Mouse (Mus musculus) retina, embryonic 14.5 days (tissue): Measurements from ENCODE around the gene Pax8.
A peak's percentile ranks its signal among the peaks of the same experiment; 100 is the strongest.

Experiments
- DNase-seq: peaks from one replicate; pipeline ENCODE4 v3.0.0-alpha.2; 2015; ENCODE audit warnings: low spot score

Gene Pax8

DNA sequence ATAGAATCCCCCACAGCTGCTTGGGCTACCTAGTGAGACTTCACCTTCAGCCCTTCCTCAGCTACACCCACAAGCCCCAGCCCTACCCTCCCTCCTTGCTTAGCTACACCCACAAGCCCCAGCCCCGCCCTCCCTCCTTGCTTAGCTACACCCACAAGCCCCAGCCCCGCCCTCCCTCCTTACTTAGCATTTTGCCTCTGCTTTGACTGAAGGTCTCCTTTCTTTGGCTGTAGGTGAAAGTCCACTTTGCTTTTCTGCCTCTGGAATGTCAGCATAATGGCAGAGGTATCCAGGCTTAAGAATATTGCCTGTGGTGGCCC lies 14.6 kb downstream of the Pax8 start:
- DNase-seq, result no peak

DNA sequence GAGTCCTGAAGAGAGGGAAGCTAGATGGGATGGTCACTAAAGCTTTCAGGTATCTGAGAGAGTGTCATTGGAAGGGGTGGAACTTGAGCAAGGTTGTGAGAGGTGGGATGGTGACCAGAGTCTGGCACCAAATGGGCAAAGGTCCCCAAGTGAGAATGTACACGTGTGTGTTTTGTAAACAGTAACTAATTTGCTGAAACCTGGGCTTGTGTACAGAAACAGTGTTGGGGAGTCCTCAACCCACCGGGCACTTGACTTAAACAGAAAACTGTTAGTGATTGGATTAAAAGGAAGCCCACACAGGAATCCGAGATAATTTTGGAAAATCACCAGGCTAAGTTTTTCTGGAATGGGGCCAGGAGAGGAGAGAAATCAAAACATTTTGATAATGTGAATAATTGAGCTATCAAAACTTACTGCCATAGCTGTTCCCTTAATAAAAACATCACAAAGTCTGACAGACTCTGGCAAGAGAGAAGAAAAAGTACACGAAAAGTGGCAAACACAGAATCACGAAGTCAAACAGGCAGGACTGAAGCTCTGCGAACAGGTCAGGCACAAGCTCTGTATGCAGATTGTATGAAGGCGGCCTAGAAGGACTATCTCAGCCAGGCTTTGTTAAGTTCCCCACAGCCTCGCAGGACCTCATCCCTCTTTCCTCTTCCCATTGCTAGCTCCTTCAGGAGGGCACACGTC lies 15.1 kb downstream of the Pax8 start:
- no peak for DNase-seq

DNA sequence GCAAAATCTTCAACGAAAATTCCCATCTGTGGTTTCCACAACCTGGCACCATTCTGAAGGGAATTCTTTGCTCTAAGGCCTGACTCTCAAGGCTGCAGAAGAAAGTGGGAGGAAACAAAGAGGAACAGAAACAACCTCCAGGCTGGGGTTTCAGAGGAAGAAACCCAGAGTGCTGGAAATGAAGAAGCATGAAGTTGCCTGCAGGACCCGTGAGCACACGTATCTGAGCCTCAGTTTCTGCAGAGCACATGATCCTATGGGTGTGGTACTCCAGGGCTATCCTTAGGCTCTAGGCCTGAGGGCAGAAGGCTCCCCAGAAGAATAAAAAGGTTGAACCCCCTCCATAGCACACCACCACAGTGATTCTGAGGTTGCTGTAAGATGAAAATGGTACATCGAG lies 18.6 kb downstream of the Pax8 start:
- no peak for DNase-seq

DNA sequence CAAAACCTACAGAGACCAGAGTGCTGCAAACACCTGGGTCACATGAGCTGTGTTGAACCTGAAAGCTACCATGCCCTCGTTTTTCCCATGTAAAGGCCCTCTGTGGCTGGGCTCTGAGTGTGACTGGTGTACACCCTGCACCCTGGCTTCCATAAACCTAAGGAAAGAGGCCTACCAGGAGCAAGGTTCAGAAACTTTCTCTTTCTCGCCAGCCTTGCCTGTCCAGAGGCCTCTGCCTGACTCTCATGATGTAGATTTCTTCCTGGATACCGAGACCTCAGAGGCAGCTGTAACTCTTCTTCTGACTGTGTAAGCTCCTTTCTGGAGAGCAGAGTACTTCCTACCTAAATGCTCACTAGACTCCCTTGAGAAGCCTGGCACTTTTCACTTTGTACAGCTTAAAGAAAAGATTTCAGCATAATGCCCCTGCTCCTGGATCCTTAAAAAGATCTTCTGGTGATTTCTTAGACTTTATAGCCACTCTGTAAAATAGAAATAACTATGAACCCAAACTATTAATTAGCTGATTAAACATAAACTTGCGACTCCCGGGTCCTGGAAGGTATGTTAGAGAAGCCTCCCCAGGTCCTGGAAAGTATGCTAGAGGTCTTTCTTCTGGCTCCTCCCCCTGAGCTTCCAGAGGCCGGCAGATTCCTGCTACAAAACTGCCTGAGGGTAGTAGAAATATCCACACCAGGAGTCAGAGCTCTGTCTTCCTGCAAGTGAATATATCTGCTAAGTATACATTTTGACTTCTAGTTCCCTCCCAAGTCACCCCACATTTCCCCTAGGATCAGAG lies 20.1 kb downstream of the Pax8 start:
- DNase-seq, result no peak

DNA sequence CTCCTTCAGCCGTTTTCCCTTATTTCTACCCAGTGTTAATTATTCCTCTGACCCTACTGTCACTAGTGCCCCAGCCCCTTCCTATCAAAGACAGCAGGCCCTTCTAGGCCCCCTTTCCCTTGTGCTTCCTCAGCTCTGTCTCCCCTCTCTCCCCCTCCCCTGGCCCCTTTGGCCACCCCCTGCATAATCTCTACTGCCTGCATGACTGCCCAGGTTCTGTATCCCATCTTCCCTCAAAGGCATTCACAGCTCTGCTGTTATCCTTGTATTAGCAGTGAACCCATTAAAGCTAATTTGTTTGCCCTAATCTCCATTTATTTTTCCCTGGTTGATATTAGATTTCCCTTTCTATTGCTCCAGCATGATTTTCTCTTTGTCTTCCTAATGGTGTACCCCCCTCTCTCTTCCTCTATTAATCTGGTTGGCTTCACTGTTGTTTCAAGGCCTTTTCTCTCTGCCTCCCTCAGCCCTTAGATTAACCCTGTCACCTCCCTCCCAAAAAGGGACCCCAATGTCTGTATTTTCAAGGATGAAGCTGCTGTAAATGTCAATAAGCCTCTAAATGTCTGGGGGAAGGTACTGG lies 20.9 kb downstream of the Pax8 start:
- DNase-seq, result no peak

DNA sequence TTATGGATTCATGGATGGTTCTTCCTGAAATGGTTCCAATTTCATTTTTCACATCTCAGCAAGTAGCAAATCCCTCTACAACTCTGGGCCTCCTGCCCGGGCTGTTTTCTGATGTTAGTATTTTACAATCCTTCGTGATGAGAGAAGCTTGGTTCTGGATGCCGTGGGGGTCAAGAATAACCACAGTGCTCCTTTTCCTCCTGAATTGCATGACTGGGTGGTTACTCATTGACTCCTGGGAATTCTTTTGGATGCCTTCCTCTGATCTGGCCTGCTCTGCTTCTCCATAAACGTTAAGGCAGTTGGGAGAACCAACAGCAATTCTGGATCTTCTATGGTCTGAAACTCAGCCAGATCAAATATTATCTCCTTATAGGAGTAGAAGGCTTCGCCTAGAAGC lies 22.2 kb downstream of the Pax8 start:
- DNase-seq, result no peak

DNA sequence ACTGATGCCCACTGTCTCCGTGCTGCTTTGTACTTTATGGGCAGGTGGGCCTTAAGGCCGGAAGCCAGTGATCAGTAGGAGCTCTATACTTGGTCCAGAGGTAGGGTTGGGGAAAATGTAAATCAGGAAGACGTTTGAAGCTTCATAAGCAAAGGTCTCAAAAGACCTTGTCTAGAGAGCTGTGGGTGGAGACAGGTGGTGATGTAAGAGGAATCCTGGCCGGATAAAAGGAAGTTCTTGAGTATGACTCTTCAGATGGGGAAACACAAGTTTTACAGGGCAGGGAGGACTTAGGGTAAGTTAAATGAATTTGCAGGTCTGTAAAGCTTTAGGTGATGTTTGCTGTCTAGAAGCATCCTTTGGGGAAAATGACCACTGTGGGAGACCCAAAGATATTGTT lies 26.3 kb downstream of the Pax8 start:
- no peak for DNase-seq

DNA sequence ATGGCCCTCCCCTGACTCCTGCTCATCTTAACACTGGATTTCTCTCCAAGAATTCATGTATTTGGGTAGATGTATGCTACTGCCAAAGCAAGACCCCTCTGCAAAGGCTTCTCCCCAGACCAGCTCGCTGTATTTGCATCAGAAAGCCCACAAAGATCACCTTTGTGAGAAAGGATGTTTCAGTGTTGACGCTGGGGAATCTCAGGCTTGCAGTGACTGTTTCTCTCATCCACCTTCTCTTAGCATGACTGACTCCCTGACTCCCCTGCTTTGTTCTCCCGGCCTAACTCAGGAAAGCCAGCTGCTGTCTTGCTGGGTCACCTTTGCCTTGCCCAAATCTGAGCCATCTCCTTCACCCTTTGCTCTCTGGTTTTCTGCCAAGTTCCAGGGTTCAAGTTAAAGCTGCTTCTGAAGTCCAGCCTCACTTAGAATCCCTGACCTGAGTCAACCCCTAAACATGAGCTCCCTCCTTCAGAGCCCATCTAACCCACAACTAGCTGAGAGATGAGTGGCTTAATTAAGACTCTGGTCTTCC lies 32.1 kb downstream of the Pax8 start:
- DNase-seq, result no peak

DNA sequence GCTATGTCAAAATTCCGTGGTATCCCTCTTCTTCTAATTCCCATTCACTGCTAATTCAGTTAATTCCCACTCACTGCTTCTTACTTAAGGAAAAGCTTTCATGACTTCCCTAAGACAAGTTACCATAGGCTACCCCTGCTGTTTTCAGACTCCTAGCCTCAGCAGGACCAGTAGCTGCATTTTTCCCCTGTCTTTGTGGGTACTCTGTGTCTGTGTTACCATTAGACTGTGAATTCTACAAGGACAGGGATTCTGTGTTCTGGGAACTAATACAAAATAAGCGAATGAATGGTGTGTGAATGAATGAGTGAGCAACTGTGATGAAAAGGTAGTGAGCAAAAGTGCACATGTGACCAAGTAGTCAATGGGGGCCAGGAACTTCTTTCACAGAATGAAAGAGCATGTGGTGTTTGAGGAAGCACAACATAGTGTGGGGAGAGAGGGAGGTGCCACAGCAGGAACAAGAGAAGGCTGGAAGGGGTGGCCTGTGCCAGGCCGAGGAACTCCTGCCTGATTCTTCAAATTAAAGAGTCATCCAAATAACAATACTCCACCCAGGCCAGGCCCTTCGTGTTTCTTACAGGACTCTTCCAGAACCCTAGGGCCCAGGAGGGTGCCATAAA lies 33.0 kb downstream of the Pax8 start:
- DNase-seq, result no peak

DNA sequence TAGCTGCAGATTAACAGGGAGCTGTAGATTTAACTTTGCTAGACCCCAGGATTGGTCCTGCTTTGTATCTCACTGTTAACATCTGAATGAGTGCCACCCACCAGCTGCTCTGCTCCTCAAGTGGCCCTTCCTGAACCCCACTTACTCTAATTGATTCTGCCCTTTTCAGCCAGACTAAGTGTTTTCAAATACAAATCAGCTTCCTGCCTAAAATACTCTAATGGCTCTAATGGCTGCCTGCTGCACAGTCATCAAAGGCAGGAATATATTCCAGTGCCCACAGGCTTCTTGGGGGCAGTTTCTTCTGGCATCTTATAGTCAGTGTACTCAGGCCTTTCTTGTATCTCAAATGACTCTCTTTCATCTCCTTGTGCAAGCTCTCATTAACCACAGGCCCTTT lies 33.5 kb downstream of the Pax8 start:
- no peak for DNase-seq

DNA sequence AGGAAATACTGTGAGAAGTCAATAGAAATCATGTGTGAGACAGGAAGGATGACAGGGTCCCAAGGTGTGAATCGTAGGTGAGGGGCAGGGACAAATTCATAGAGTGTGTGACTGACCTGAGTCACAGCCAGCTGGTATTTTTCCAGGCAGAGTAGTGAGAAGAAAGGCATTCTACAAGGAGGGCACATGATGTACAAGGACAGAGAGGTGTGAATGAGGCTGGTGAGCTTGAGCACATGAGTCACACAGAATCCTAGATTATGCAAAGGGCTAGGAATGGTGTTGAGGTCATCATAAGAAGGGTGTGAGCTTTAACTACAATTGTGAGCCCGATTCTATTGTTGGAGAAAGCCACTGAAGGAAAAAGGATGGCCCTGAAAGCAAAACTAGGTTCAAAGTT lies 35.3 kb downstream of the Pax8 start:
- no peak for DNase-seq

DNA sequence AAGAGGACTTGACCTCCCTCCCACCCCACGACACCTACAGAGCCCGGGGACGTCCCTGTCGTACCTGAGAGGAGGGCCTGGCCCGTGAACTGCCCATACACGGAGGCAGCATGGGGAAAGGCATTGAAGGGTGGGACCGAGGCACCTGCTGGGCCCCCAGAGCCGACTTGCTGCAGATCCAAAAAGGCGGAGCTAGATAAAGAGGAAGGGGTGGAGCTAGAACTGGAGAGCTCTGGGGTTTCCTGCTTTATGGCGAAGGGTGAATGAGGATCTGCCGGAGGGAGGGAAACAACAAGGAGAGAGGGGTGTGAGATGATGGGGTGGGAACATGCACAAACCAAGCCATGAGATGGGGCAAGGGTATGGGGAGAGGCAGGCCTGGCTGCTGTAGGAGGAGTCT lies 39.7 kb downstream of the Pax8 start:
- DNase-seq, result no peak

DNA sequence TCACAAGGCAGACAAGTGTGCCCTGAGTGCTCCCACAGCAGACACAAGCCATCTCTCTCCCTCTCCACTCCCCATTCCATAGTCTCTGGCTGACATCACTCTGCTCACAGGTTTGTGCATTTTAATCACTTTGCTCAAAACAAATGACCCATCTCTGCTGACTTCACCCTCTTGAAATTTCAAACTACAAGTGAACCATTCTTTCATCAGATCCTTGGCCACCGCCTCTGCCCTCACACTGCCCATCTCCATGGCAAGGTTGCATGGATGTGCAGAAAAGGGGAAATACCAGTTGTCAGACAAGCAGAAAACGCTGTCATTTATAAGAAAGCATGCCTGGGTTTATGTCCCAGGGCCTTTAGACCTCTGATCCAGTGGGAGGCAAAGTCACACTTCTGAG lies 40.7 kb downstream of the Pax8 start:
- no peak for DNase-seq

DNA sequence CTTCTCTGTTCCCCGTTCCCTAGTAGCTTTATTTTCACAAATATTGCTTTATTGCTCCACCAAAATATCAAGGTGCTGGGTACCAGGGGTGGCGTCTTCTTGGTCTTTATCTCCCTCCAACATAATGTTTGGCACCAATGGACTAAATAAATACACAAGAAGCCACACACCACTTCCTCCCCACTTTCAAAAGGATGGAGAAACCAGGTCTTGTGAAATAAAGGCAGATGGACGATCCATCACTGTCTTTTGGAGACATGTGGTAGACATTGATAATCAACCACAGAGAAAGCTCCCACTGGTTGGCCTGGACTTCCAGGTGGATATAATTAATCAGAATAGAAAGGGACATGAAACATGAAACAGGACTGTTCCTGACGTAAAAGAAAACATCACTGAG lies 45.6 kb downstream of the Pax8 start:
- no peak for DNase-seq

DNA sequence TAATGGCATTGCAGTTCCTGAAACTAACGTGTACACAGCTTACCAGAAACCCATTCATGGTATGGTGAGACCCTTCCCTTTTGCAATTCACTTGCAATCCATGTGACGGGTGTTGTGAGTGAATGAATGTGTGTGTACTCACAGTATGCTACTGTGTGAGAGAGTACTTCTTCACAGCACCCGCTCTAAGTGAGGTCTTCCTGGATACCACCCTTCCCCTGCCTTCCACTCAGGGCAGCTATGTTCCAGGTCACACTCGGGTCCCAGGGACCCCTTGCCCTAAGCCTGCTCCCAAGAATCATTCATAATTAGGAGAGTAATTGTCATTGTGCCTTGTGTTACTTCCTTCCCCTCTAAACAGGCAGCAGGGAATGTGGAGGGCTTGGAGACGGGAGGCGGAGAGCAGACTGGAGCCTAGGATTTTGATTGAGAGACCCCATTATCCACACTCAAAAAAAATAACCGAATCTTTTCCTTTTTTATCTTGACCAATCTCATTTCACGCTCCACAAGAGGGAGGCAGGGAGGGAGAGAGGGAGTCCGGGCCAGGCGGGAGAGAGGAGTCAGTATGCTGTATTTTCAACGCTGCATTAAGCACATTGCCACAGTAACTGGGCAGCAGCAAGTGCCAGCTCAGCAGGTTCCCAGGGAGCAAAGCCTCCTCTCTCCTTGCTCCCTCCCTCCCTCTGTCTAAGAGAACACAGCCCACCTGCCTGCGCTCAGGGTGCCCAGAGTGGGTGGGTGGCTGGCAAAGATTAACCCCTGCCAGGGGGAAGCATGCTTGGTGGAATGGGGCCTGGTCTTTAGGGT lies 47.3 kb downstream of the Pax8 start:
- peak; percentile 54 for DNase-seq

DNA sequence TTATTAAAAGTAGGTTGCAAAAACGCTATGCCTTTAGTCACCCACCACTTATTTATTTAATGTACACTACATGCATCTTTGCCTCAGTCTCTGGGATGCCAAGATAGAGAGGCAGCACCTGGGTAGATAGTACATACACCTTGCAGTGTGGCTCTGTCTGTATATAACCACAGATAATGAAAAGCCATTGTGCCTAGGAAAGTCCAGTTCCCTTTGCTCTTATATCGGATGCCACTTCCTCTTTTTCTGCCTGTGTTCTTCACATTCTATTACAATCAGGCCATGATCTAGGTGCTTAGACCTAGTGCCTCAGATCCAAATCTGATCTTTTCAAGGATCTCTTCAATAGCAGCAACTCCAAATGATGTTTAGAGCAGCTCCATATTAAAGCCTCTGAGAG lies 49.8 kb downstream of the Pax8 start:
- no peak for DNase-seq

DNA sequence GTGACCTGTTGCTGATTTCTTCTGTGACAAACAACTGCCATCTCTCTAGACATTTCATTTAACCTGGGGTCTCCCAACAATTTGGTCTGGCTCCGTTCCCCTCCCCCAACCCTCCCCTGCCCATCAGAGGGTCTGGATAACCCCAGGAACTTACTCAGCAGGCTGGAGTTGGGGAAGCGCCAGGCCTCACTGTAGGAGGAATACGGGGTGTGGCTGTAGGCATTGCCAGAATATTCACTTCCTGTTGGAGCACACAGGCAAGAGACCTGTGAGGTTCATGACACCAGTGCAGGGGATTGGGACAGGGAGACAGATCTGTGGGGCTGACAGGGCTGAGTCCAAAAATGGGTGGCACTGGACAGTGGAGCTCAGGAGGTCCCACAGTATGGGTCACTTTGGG lies 52.6 kb downstream of the Pax8 start:
- DNase-seq, result no peak

DNA sequence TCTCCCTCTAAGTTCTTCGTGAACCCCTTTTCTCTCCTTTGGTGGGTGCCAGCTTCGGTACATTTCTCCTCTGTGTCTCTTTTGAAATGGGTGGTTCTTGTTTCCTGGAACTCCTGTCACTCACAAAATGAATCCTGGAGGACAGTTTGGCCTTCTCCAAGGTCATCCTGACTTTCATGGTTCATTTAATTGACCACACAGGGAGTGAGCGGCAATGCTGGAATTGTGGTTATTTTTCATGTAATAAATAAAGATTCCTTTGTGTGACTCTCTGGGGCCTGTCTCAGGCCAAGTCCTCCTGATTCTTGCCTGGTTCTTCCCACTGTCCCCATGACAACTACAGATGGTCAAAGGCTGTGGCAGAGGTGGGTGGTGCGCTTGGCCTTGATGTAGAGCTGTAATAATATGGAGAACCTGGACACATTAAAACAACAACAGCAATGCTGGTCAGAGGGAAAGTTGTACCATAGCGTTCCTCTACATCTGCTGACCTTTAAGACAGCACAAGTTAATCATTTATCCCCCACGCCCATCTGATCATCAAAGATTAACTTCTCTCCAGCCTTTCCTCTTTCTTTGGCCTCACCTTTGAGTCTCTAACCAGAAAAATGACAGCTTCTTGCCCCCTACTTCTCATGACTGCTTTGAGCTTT lies 54.1 kb downstream of the Pax8 start:
- DNase-seq, result no peak

DNA sequence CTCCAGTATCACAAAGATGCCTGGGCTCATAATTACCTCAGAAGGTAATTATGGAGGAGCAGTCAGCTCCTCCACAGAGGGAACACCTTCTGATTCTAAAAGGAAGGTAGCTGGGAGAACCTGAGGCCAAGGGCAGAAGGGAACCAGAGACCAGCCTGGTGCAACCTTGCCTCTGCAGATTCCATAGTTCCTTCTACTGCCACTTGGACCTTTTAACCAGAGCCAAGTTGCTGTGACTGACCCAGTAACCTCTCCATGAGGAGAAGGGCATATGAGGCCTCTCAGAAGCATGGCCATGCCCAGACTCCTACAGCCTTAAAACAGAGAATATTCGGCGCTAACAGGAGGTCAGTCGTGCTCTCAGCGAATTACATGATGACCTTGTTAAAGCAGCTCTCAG lies 57.8 kb downstream of the Pax8 start:
- DNase-seq, result no peak

DNA sequence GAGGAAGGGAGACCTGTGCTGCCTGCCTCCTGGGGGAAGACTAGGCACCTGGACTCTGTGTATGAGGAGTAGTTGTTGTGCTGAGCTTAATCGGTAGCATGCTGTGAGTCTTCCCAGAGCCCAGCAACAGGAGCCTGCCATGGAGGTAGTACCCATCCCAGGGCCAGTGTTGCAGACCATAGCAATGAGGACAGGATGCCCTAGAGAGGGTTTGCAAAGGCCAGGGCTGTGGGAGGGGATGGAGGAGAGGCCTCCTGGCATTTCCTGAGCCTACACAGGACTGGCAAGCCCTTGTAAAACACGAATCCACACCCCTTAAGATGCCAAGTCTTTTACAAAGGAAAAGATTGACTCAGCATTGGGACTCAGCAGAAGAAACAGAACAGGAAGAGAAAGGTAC lies 58.3 kb downstream of the Pax8 start:
- no peak for DNase-seq

DNA sequence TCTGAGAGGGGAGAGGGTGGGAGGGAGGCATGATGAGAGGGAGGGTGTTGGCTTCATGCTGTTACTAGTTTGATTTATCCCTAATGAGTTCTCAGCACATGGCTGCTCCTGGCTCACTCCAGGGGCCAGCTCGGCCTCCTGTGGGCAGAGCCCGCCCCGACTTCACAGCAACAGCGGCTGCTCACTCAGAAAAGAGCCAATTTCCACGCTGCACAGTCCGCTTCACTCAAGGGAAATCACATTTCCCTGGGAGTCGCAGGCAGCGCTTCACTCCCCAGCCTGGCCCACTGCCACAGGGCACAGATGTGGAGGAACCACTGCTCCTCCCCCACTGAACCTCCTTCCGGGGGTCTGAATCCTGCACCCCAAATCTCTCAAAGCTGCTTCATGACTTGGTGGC lies 58.7 kb downstream of the Pax8 start:
- peak; percentile 37 for DNase-seq

DNA sequence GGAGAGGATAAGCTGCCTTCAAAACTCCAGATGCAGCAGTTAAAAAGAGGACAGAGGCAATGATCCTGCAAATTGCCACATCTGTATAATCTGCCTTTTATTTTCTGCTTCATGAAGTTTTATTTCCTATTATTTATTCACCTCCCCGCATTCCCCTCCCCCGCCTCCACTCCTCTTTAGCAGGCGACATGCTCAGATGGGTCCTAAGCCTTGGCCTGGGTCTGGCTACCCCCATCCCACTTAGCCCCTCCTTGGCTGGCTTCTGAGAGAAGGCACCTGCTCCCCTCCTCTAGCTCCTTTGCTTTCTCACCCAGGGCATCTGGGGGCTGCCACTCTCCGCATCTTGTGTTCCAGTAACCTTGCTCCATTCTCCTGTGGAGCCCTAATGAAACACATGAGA lies 61.7 kb downstream of the Pax8 start:
- DNase-seq, result no peak
